Mouse (Mus musculus) E14TG2a.4 (cell line): ENCODE results near the gene Cxcl17.
"Not testable (repeated sequence)": the region's sequence is repeated elsewhere in the genome, so short reads cannot be mapped to it uniquely, and the experiment has no call there.

Source experiments
- H3K27me3 ChIP-seq: 2 replicates; pipeline ENCODE4 v1.6.1; 2014; ENCODE audit warnings: low read length, control low read depth; ENCODE audit not compliant: insufficient read depth
- H3K36me3 ChIP-seq: 2 replicates; pipeline ENCODE4 v1.6.1; 2014; ENCODE audit warnings: low read length, control low read depth; ENCODE audit not compliant: insufficient read depth
- H3K4me1 ChIP-seq: replicated peaks from 2 replicates; pipeline ENCODE4 v1.6.1; 2014; ENCODE audit warnings: low read depth, low read length, control low read depth
- H3K4me3 ChIP-seq: replicated peaks from 2 replicates; pipeline ENCODE4 v1.5.1; 2014; ENCODE audit warnings: mild to moderate bottlenecking, low read length
- H3K9me3 ChIP-seq: 2 replicates; pipeline ENCODE4 v1.6.1; 2014; ENCODE audit warnings: low read length, control low read depth
- CTCF ChIP-seq: conservative IDR thresholded peaks from 2 replicates; pipeline ENCODE4 v1.5.1; 2014; ENCODE audit warnings: low read length
- NANOG ChIP-seq: IDR thresholded peaks from 2 replicates; pipeline ENCODE4 v1.6.1; 2014; ENCODE audit warnings: borderline replicate concordance, low read length, mixed read lengths
- POU5F1 ChIP-seq: IDR thresholded peaks from 2 replicates; pipeline ENCODE4 v1.6.1; 2014; ENCODE audit warnings: low read length, borderline replicate concordance

The Cxcl17 gene

DNA sequence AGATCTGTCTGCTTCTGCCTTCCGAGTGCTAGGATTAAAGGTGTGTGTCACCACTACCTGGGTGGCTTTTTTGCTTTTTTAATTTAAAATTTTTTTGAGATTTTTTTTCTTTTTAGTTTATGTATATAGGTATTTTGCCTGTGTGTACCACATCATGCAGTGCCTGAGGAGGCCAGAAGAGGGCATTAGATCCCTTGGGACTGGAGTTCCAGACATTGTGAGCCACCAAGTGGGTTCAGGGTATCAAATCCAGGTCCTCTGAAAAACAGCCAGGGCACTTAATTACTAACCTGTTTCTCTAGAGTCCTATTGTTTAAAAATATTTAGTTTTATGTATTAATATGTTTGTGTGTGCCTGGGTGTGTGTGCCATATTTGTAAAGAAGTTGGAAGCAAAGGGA is 4.9 kb upstream of the Cxcl17 start:
- Histone ChIP-seq H3K4me3 (no peak overlapping the region), H3K9me3 (no peaks in the 10 kb centered on the region), H3K27me3 (peaks cover 4% of the 10 kb centered on the region; the same call in 1 of the 2 replicates), H3K36me3 (peaks cover 16% of the 10 kb centered on the region; the same call in 1 of the 2 replicates), H3K4me1 (peaks cover 42% of the 10 kb centered on the region)
- TF ChIP-seq POU5F1 (no peak), NANOG (no peak), CTCF (peak; percentile 50)

GRCm38 (mm10) chr7:25411861-25412260 is 825 bp downstream of the Cxcl17 start:
- Histone ChIP-seq H3K4me1 (peaks cover 14% of the 10 kb centered on the region), H3K36me3 (peaks cover 18% of the 10 kb centered on the region), H3K4me3 (no peak overlapping the region), H3K27me3 (no peaks in the 10 kb centered on the region), H3K9me3 (no peaks in the 10 kb centered on the region)
- no peak for TF ChIP-seq CTCF
- no peak for TF ChIP-seq POU5F1
- TF ChIP-seq NANOG = no peak

GRCm38 (mm10) chr7:25410969-25411615 is 1.6 kb downstream of the Cxcl17 start:
- H3K9me3 ChIP-seq = no peaks in the 10 kb centered on the region
- TF ChIP-seq POU5F1 = no peak
- TF ChIP-seq CTCF = no peak
- TF ChIP-seq NANOG = no peak
- no peak overlapping the region for H3K4me3 ChIP-seq
- H3K27me3 ChIP-seq = no peaks in the 10 kb centered on the region
- peaks cover 13% of the 10 kb centered on the region; the same call in 1 of the 2 replicates for H3K36me3 ChIP-seq
- H3K4me1 ChIP-seq = peaks cover 14% of the 10 kb centered on the region

- TF ChIP-seq CTCF (peak; percentile 46), POU5F1 (no peak), NANOG (no peak)
- Histone ChIP-seq H3K4me3 (no peak overlapping the region), H3K27me3 (no peaks in the 10 kb centered on the region)
Observed at GRCm38 (mm10) chr7:25409114-25409760, 3.4 kb downstream of the Cxcl17 start.

GRCm38 (mm10) chr7:25406468-25406867 is 6.2 kb downstream of the Cxcl17 start:
- no peaks in the 10 kb centered on the region for H3K27me3 ChIP-seq
- H3K4me3 ChIP-seq = no peak overlapping the region
- no peak for TF ChIP-seq POU5F1
- no peak for TF ChIP-seq CTCF
- TF ChIP-seq NANOG = no peak
- H3K4me1 ChIP-seq = peaks cover 14% of the 10 kb centered on the region
- H3K9me3 ChIP-seq = no peaks in the 10 kb centered on the region
- H3K36me3 ChIP-seq = peaks cover 2% of the 10 kb centered on the region; the same call in 1 of the 2 replicates

More at GRCm38 (mm10) chr7:25409114-25409760, 3.4 kb downstream of the Cxcl17 start:
- Histone ChIP-seq H3K4me1 (peaks cover 14% of the 10 kb centered on the region), H3K9me3 (no peaks in the 10 kb centered on the region), H3K36me3 (peaks cover 7% of the 10 kb centered on the region; the same call in 1 of the 2 replicates)

DNA sequence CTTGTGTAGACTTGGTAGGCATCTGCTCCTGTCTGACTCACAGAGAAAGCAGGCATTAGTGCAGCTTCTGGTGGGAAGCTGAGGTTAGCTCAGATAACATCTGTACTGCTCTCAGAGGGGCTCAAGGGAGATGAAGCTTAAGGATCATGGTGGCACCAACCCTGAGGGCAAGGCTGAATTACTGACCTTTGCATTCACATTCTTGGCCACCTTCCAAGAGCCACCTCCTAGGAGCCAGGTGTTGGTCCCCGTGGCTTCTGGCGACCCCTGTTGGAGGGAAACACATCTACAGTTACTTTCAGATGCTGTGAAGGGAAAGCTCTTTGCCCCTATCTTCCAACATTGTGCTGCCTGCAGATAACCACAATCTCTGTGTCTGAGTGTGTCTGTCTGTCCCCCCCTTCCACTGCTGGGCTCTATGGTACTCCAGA is 10.0 kb downstream of the Cxcl17 start:
- Histone ChIP-seq H3K4me1 (peaks cover 25% of the 10 kb centered on the region), H3K36me3 (peaks cover 27% of the 10 kb centered on the region), H3K9me3 (no peaks in the 10 kb centered on the region), H3K27me3 (peaks cover 9% of the 10 kb centered on the region), H3K4me3 (no peak overlapping the region)
- TF ChIP-seq POU5F1 = no peak
- TF ChIP-seq CTCF = peak; percentile 65

DNA sequence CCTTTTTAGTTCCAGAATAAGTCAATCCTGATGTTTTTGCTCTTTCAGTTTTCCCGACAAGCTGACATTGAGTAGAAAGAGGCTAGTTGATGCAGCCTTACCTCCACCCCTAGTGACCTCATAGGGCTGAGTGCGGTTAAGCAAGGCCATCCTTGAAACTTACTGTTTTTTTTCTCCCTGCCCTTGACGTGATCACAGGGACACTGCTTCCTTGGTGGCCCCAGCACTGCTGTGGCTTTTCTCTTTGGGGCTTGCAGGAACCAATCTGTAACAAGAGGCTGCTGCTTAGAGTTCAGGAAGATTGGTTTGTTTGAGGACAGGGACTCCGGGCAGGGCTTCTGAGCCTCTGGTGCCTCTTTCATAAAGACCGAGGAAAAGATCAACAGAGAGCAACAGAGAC is 10.7 kb downstream of the Cxcl17 start:
- TF ChIP-seq CTCF = no peak
- no peak overlapping the region for H3K4me3 ChIP-seq
- no peaks in the 10 kb centered on the region for H3K9me3 ChIP-seq
- H3K27me3 ChIP-seq = peaks cover 13% of the 10 kb centered on the region
- peaks cover 27% of the 10 kb centered on the region for H3K36me3 ChIP-seq
- peaks cover 32% of the 10 kb centered on the region for H3K4me1 ChIP-seq

- no peaks in the 10 kb centered on the region for H3K9me3 ChIP-seq
- peaks cover 36% of the 10 kb centered on the region for H3K4me1 ChIP-seq
- H3K27me3 ChIP-seq = peaks cover 13% of the 10 kb centered on the region
- H3K36me3 ChIP-seq = peaks cover 27% of the 10 kb centered on the region
- no peak overlapping the region for H3K4me3 ChIP-seq
- TF ChIP-seq NANOG = no peak
- no peak for TF ChIP-seq POU5F1
- TF ChIP-seq CTCF = no peak
Observed at GRCm38 (mm10) chr7:25401551-25401950, 11.1 kb downstream of the Cxcl17 start.

GRCm38 (mm10) chr7:25399028-25399427 is 13.7 kb downstream of the Cxcl17 start:
- peaks cover 53% of the 10 kb centered on the region for H3K4me1 ChIP-seq
- H3K4me3 ChIP-seq = not testable (repeated sequence)
- peaks cover 27% of the 10 kb centered on the region for H3K36me3 ChIP-seq

More at GRCm38 (mm10) chr7:25399028-25399427, 13.7 kb downstream of the Cxcl17 start:
- H3K9me3 ChIP-seq = not testable (repeated sequence)
- H3K27me3 ChIP-seq = peaks cover 22% of the 10 kb centered on the region
